Comparison of ENCODE assay signal across 14 mouse cellular contexts in the genomic region with DNA sequence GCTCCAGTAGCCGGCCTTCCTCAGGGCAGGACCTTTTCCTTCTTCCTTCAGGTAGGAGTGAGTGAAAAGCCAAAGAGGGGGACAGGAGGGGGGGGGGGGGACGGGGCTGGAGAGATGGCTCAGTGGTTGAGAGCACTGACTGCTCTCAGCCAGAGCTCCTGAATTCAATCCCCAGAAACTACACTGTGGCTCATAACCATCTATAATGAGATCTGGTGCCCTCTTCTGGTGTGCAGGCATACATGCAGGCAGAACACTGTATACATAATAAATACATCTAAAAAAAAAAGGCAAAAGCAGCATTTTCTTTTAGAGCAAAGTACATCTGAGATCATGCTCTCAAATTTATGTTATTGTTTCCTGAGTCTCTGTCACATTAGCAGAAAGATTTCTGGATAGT.
DNase-seq lines count a peak whose midpoint lies in the region; ATAC-seq and TF ChIP-seq lines count a peak whose summit lies in the region.
"Had no signal": no experiment of that assay in that cellular context is flagged by ENCODE, and none has a peak within 500 bp of the region (broad histone marks: within the 10 kb centered on the region; RNA-seq: fewer than 3 reads in every experiment).

No protein-coding gene starts in this region.

- TF ChIP-seq CTCF in E14TG2a.4 (conservative IDR thresholded peaks at IDR 0.05; ENCODE audit: low read length) = 0 out of 2 replicates have a peak, but pooled peaks have one; percentile 21
- peak; percentile 23; the same call in 1 of the 2 replicates for TF ChIP-seq CTCF in brain, embryonic 14.5 days (IDR thresholded peaks at IDR 0.05; ENCODE audit: borderline replicate concordance, extremely low read depth, insufficient read depth, insufficient read length)

- no peaks in the 10 kb centered on the region for H3K4me1 ChIP-seq in kidney, embryonic 14.5 days (ENCODE audit: control insufficient read depth, insufficient read depth, low read length)
- H3K4me1 ChIP-seq in E14TG2a.4 (replicated peaks; ENCODE audit: low read depth, low read length) = no peaks in the 10 kb centered on the region
- 0 out of 2 replicates have a peak, but pooled peaks cover 3% of the 10 kb centered on the region for H3K4me1 ChIP-seq in midbrain, embryonic 15.5 days
- H3K4me1 ChIP-seq in limb, embryonic 10.5 days = no peaks in the 10 kb centered on the region
- H3K4me1 ChIP-seq: stomach, embryonic 15.5 days had no signal

- H3K9me3 ChIP-seq in kidney, embryonic 14.5 days (ENCODE audit: control insufficient read depth, low read length) = no peaks in the 10 kb centered on the region
- H3K9me3 ChIP-seq in E14TG2a.4 (ENCODE audit: low read length) = no peaks in the 10 kb centered on the region
- no peaks in the 10 kb centered on the region for H3K9me3 ChIP-seq in midbrain, embryonic 15.5 days
- H3K9me3 ChIP-seq in limb, embryonic 10.5 days (replicated peaks) = no peaks in the 10 kb centered on the region
- H3K9me3 ChIP-seq: stomach, embryonic 15.5 days had no signal

- DNase-seq in kidney, postnatal 36 days = no peak
- no peak for DNase-seq in brain, embryonic 14.5 days (ENCODE audit: low read depth)
- DNase-seq in limb, embryonic 10.5 days (ENCODE audit: low spot score) = no peak
- DNase-seq: cerebellum, adult 18-20 months; kidney, postnatal 14 days; layer of hippocampus, postnatal 36 days; lung, postnatal 10 days; thymus, postnatal 36 days had no signal

- no peak overlapping the region for H3K9ac ChIP-seq in kidney, embryonic 14.5 days (ENCODE audit: low read depth, low read length)
- no peak overlapping the region for H3K9ac ChIP-seq in midbrain, embryonic 15.5 days
- H3K9ac ChIP-seq: stomach, embryonic 15.5 days had no signal

- no peak overlapping the region for H3K4me2 ChIP-seq in kidney, embryonic 14.5 days (replicated peaks; ENCODE audit: low read depth, low read length)
- no peak overlapping the region for H3K4me2 ChIP-seq in midbrain, embryonic 15.5 days
- H3K4me2 ChIP-seq: heart, embryonic 11.5 days; stomach, embryonic 15.5 days had no signal

- 57% methylated on average over 1 of the region's 2 CpGs for WGBS in kidney, embryonic 14.5 days
- WGBS in midbrain, embryonic 15.5 days = 41% methylated on average over 1 of the region's 2 CpGs
- WGBS in limb, embryonic 10.5 days = 72% methylated on average over 2 of the region's 2 CpGs

- peaks cover 60% of the 10 kb centered on the region for H3K36me3 ChIP-seq in kidney, embryonic 14.5 days (ENCODE audit: control insufficient read depth, insufficient read depth, low read length)
- peaks cover 13% of the 10 kb centered on the region for H3K36me3 ChIP-seq in E14TG2a.4 (ENCODE audit: insufficient read depth, low read length)
- H3K36me3 ChIP-seq in midbrain, embryonic 15.5 days (replicated peaks) = peaks cover 7% of the 10 kb centered on the region; the same call in 1 of the 2 replicates
- H3K36me3 ChIP-seq in limb, embryonic 10.5 days = peaks cover 94% of the 10 kb centered on the region

- H3K4me3 ChIP-seq in kidney, embryonic 14.5 days (ENCODE audit: low read length) = no peak overlapping the region
- H3K4me3 ChIP-seq in E14TG2a.4 (replicated peaks; ENCODE audit: low read length) = no peak overlapping the region
- H3K4me3 ChIP-seq in midbrain, embryonic 15.5 days = no peak overlapping the region
- H3K4me3 ChIP-seq in limb, embryonic 10.5 days = no peak overlapping the region
- H3K4me3 ChIP-seq: stomach, embryonic 15.5 days had no signal

- H3K27me3 ChIP-seq in kidney, embryonic 14.5 days (ENCODE audit: control insufficient read depth, insufficient read depth, low read length) = no peaks in the 10 kb centered on the region
- H3K27me3 ChIP-seq in E14TG2a.4 (ENCODE audit: insufficient read depth, low read length) = no peaks in the 10 kb centered on the region
- no peaks in the 10 kb centered on the region for H3K27me3 ChIP-seq in midbrain, embryonic 15.5 days (replicated peaks)
- no peaks in the 10 kb centered on the region for H3K27me3 ChIP-seq in limb, embryonic 10.5 days (ENCODE audit: low read depth, poor library complexity, severe bottlenecking)
- H3K27me3 ChIP-seq: stomach, embryonic 15.5 days had no signal

- no peak for TF ChIP-seq POLR2A in brain, embryonic 14.5 days (IDR thresholded peaks at IDR 0.05; ENCODE audit: borderline replicate concordance, extremely low read depth, insufficient read depth, insufficient read length, poor library complexity, severe bottlenecking)

- no peak overlapping the region for H3K27ac ChIP-seq in kidney, embryonic 14.5 days (ENCODE audit: low read depth, low read length)
- no peak overlapping the region for H3K27ac ChIP-seq in midbrain, embryonic 15.5 days
- no peak overlapping the region for H3K27ac ChIP-seq in limb, embryonic 10.5 days
- H3K27ac ChIP-seq: stomach, embryonic 15.5 days had no signal

- 0 out of 2 replicates have a peak, but pooled peaks have one; percentile 52 for ATAC-seq in kidney, embryonic 14.5 days (ENCODE audit: low FRiP score, low TSS enrichment)
- 0 out of 2 replicates have a peak, but pooled peaks have one; percentile 7 for ATAC-seq in midbrain, embryonic 15.5 days (replicated peaks)
- ATAC-seq in monocyte, adult 5-6 weeks (replicated peaks; ENCODE audit: insufficient number of reproducible peaks, low FRiP score, low TSS enrichment, poor library complexity, severe bottlenecking) = no peak
